Mouse (Mus musculus) thymus, postnatal 0 days (tissue): Measurements from ENCODE around the gene Dnajc1. TPM values are rescaled to one million over a fixed set of nuclear protein-coding genes. Genes with fewer than 3 reads are reported as not detected.

Experiments used
- DNase-seq: peaks from one replicate; pipeline ENCODE4 v3.0.0-alpha.2; 2015; ENCODE audit warnings: low spot score
- polyA plus RNA-seq: library from polyadenylated mRNA; unstranded; fragments of >200 nt; fragmentation: Nextera tagmentation; extraction: Ambion mirVana; gene quantifications from 2 replicates; pipeline ENCODE4 v1.2.1, GENCODE M21; 2015

The Dnajc1 gene
- polyA plus RNA-seq, 1 experiment from 2014 or later: 51.1 TPM

GRCm38 (mm10) chr2:18202923-18203322 is 189.7 kb downstream of the Dnajc1 start:
- no peak for DNase-seq

GRCm38 (mm10) chr2:18201820-18202462 is 190.7 kb downstream of the Dnajc1 start:
- DNase-seq: no peak

GRCm38 (mm10) chr2:18195691-18196396 is 196.8 kb downstream of the Dnajc1 start:
- DNase-seq: no peak

- no peak for DNase-seq
These were observed 197.3 kb downstream of the Dnajc1 start for GRCm38 (mm10) chr2:18195285-18195684.

- no peak for DNase-seq
These were observed 204.3 kb downstream of the Dnajc1 start for GRCm38 (mm10) chr2:18188367-18188766.

- DNase-seq: no peak
These were observed 209.6 kb downstream of the Dnajc1 start for GRCm38 (mm10) chr2:18183079-18183478.

GRCm38 (mm10) chr2:18181631-18182030 is 211.0 kb downstream of the Dnajc1 start:
- DNase-seq: no peak

- DNase-seq: no peak
These were observed 212.3 kb downstream of the Dnajc1 start for GRCm38 (mm10) chr2:18180323-18180722.

- no peak for DNase-seq
These were observed 216.4 kb downstream of the Dnajc1 start for GRCm38 (mm10) chr2:18176235-18176634.

GRCm38 (mm10) chr2:18175234-18175633 is 217.4 kb downstream of the Dnajc1 start:
- DNase-seq: no peak

- no peak for DNase-seq
These were observed 223.3 kb downstream of the Dnajc1 start for GRCm38 (mm10) chr2:18169174-18169948.

- DNase-seq: no peak
These were observed 227.1 kb downstream of the Dnajc1 start for GRCm38 (mm10) chr2:18165511-18165910.

- no peak for DNase-seq
These were observed 231.6 kb downstream of the Dnajc1 start for GRCm38 (mm10) chr2:18160992-18161391.

GRCm38 (mm10) chr2:18159426-18159825 is 233.2 kb downstream of the Dnajc1 start:
- no peak for DNase-seq

- DNase-seq: no peak
These were observed 236.5 kb downstream of the Dnajc1 start for GRCm38 (mm10) chr2:18156131-18156530.
